Mouse (Mus musculus) MEL (cell line): ENCODE data around the gene Rbms2. TPM values are rescaled to one million over a fixed set of nuclear protein-coding genes. Genes with fewer than 3 reads are reported as not detected.

Experiments used
- DNase-seq: peaks from one replicate; pipeline ENCODE4 v3.0.0; 2011; ENCODE audit warnings: low read depth, low spot score
- H3K27ac ChIP-seq: 2 replicates; pipeline ENCODE4 v1.5.1; 2012; ENCODE audit warnings: low read depth, mild to moderate bottlenecking, control low read depth, low read length, moderate library complexity; ENCODE audit not compliant: control insufficient read depth
- H3K27me3 ChIP-seq, 2 experiments: fragments of 150-350 bp in 1 of 2; sonication (generic) in 1 of 2; 2 replicates each; pipeline ENCODE4 v1.6.1; 2012; ENCODE audit warnings: low read length in 2 of 2, mild to moderate bottlenecking in 2 of 2, improper control_type of control experiment in 1 of 2, moderate library complexity in 1 of 2; ENCODE audit not compliant: insufficient read depth in 2 of 2, control insufficient read depth in 1 of 2
- H3K36me3 ChIP-seq, 2 experiments: 2 replicates each; pipeline ENCODE4 v1.6.1; 2012 to 2014; ENCODE audit warnings: low read length in 2 of 2, improper control_type of control experiment in 1 of 2, inconsistent platforms in 1 of 2, mild to moderate bottlenecking in 1 of 2; ENCODE audit not compliant: insufficient read depth in 2 of 2, control insufficient read depth in 1 of 2
- H3K4me1 ChIP-seq, 2 experiments: fragments of 150-350 bp in 1 of 2; sonication (generic) in 1 of 2; 2 replicates each; pipeline ENCODE4 v1.6.1; 2012; ENCODE audit warnings: low read length in 2 of 2, improper control_type of control experiment in 1 of 2, mild to moderate bottlenecking in 1 of 2; ENCODE audit not compliant: insufficient read depth in 2 of 2, control insufficient read depth in 1 of 2
- H3K4me3 ChIP-seq, 2 experiments: fragments of 150-350 bp in 1 of 2; sonication (generic) in 1 of 2; 2 replicates each; pipeline ENCODE4 v1.5.1; 2012; ENCODE audit warnings: low read depth in 2 of 2, low read length in 2 of 2, mild to moderate bottlenecking in 2 of 2, moderate library complexity in 2 of 2, control low read depth in 1 of 2, improper control_type of control experiment in 1 of 2; ENCODE audit not compliant: control insufficient read depth in 1 of 2, insufficient read depth in 1 of 2
- H3K79me2 ChIP-seq: 2 replicates; pipeline ENCODE4 v1.6.1; 2012; ENCODE audit warnings: mild to moderate bottlenecking, low read length, moderate library complexity; ENCODE audit not compliant: control insufficient read depth, poor library complexity, insufficient read depth
- H3K9ac ChIP-seq: 2 replicates; pipeline ENCODE4 v1.6.1; 2012; ENCODE audit warnings: low read depth, mild to moderate bottlenecking, control low read depth, low read length, moderate library complexity; ENCODE audit not compliant: control insufficient read depth, poor library complexity, severe bottlenecking
- H3K9me3 ChIP-seq: fragments of 150-350 bp; sonication (generic); replicated peaks from 2 replicates; pipeline ENCODE4 v1.6.1; 2012; ENCODE audit warnings: mild to moderate bottlenecking, low read length, improper control_type of control experiment, moderate library complexity; ENCODE audit not compliant: insufficient read depth
- CHD1 ChIP-seq: IDR thresholded peaks from 2 replicates; pipeline ENCODE4 v1.6.1; 2012; ENCODE audit warnings: low read depth, mild to moderate bottlenecking, inconsistent platforms, low read length, improper control_type of control experiment
- CTCF ChIP-seq, 3 experiments: IDR thresholded peaks in 2 of 3; conservative IDR thresholded peaks in 1 of 3; 2 replicates each; pipeline ENCODE4 v1.5.1; 2011 to 2012; ENCODE audit warnings: low read length in 3 of 3, low read depth in 2 of 3, mild to moderate bottlenecking in 2 of 3, improper control_type of control experiment in 1 of 3, inconsistent platforms in 1 of 3, mixed read lengths in 1 of 3, moderate library complexity in 1 of 3; ENCODE audit not compliant: control insufficient read depth in 1 of 3, insufficient read depth in 1 of 3, poor library complexity in 1 of 3, severe bottlenecking in 1 of 3
- E2F4 ChIP-seq: IDR thresholded peaks from 2 replicates; pipeline ENCODE4 v1.6.1; 2011; ENCODE audit warnings: low read depth, low read length, improper control_type of control experiment, borderline replicate concordance
- ELF1 ChIP-seq: IDR thresholded peaks from 2 replicates; pipeline ENCODE4 v1.6.1; 2014; ENCODE audit warnings: low read depth, mild to moderate bottlenecking, inconsistent platforms, low read length, improper control_type of control experiment, moderate library complexity
- EP300 ChIP-seq, 2 experiments: IDR thresholded peaks; 2 replicates each; pipeline ENCODE4 v1.6.1; 2011; ENCODE audit warnings: improper control_type of control experiment in 2 of 2, low read length in 2 of 2, low read depth in 1 of 2, mild to moderate bottlenecking in 1 of 2
- GABPA ChIP-seq: IDR thresholded peaks from 2 replicates; pipeline ENCODE4 v1.6.1; 2012; ENCODE audit warnings: low read depth, mild to moderate bottlenecking, inconsistent platforms, low read length, improper control_type of control experiment, moderate library complexity
- GATA1 ChIP-seq: IDR thresholded peaks from 2 replicates; pipeline ENCODE4 v1.6.1; 2011; ENCODE audit warnings: low read depth, low read length, improper control_type of control experiment
- HCFC1 ChIP-seq: IDR thresholded peaks from 2 replicates; pipeline ENCODE4 v1.6.1; 2012; ENCODE audit warnings: low read depth, mild to moderate bottlenecking, inconsistent platforms, low read length, improper control_type of control experiment, moderate library complexity
- KAT2A ChIP-seq: conservative IDR thresholded peaks from 2 replicates; pipeline ENCODE4 v1.6.1; 2012; ENCODE audit warnings: low read depth, low read length, improper control_type of control experiment, inconsistent platforms
- MAX ChIP-seq: IDR thresholded peaks from 2 replicates; pipeline ENCODE4 v1.6.1; 2011; ENCODE audit warnings: low read length, improper control_type of control experiment
- MXI1 ChIP-seq: IDR thresholded peaks from 2 replicates; pipeline ENCODE4 v1.6.1; 2011; ENCODE audit warnings: mild to moderate bottlenecking, low read depth, low read length, improper control_type of control experiment
- MYC ChIP-seq: IDR thresholded peaks from 2 replicates; pipeline ENCODE4 v1.6.1; 2011; ENCODE audit warnings: low read depth, mild to moderate bottlenecking, low read length, improper control_type of control experiment, moderate library complexity
- NRF1 ChIP-seq: IDR thresholded peaks from 2 replicates; pipeline ENCODE4 v1.6.1; 2014; ENCODE audit warnings: low read depth, mild to moderate bottlenecking, inconsistent platforms, low read length, improper control_type of control experiment, moderate library complexity; ENCODE audit not compliant: poor library complexity, insufficient read depth, severe bottlenecking
- POLR2A ChIP-seq, 2 experiments: IDR thresholded peaks; 2 replicates each; pipeline ENCODE4 v1.6.1; 2011 to 2012; ENCODE audit warnings: low read length in 2 of 2, mild to moderate bottlenecking in 2 of 2, control low read depth in 1 of 2, improper control_type of control experiment in 1 of 2, low read depth in 1 of 2, moderate library complexity in 1 of 2; ENCODE audit not compliant: control insufficient read depth in 1 of 2, insufficient read depth in 1 of 2, poor library complexity in 1 of 2
- POLR2AphosphoS2 ChIP-seq: IDR thresholded peaks from 2 replicates; pipeline ENCODE4 v1.6.1; 2011; ENCODE audit warnings: low read length, improper control_type of control experiment
- POLR2AphosphoS5 ChIP-seq: IDR thresholded peaks from 2 replicates; pipeline ENCODE4 v1.6.1; 2012; ENCODE audit warnings: low read depth, borderline replicate concordance, mild to moderate bottlenecking, inconsistent platforms, low read length, moderate library complexity, mixed read lengths
- RAD21 ChIP-seq: IDR thresholded peaks from 2 replicates; pipeline ENCODE4 v1.6.1; 2011; ENCODE audit warnings: mild to moderate bottlenecking, low read depth, low read length, improper control_type of control experiment
- TBP ChIP-seq: IDR thresholded peaks from 2 replicates; pipeline ENCODE4 v1.8.0; 2011; ENCODE audit warnings: low read depth, low read length, improper control_type of control experiment
- UBTF ChIP-seq: IDR thresholded peaks from 2 replicates; pipeline ENCODE4 v1.6.1; 2012; ENCODE audit warnings: low read depth, mild to moderate bottlenecking, inconsistent platforms, low read length, improper control_type of control experiment, moderate library complexity, borderline replicate concordance; ENCODE audit not compliant: insufficient read depth
- USF1 ChIP-seq: IDR thresholded peaks from 2 replicates; pipeline ENCODE4 v1.6.1; 2014; ENCODE audit warnings: low read depth, mild to moderate bottlenecking, inconsistent platforms, low read length, improper control_type of control experiment, moderate library complexity
- ZMIZ1 ChIP-seq: IDR thresholded peaks from 2 replicates; pipeline ENCODE4 v1.6.1; 2012; ENCODE audit warnings: low read depth, mild to moderate bottlenecking, inconsistent platforms, low read length, improper control_type of control experiment, moderate library complexity
- polyA plus RNA-seq, 2 experiments: library from polyadenylated mRNA; stranded (reverse) in 1 of 2; unstranded in 1 of 2; fragments of >175 nt in 1 of 2; fragments of >200 nt in 1 of 2; gene quantifications; 2 replicates each; pipeline versions ENCODE4 v1.2.1 to v1.2.4; 2012; ENCODE audit warnings: low replicate concordance in 2 of 2, low read depth in 1 of 2; ENCODE audit not compliant: insufficient read length in 2 of 2, insufficient read depth in 1 of 2, missing spikeins in 1 of 2
- total RNA-seq: library from RNA; depleted of rRNA; stranded (reverse); fragments of 300-350 nt; gene quantifications from 2 replicates; pipeline ENCODE4 v1.2.3, GENCODE M21; 2012

The Rbms2 gene
- total and polyA plus RNA-seq, 3 experiments, result 5.1 to 23.5 TPM; not detected in 1

GRCm38 (mm10) chr10:128185277-128185940 lies 5.3 kb upstream of the Rbms2 start:
- Histone ChIP-seq H3K9ac (no peak overlapping the region), H3K9me3 (no peaks in the 10 kb centered on the region), H3K36me3 (peaks cover 0 to 13% of the 10 kb centered on the region in 2 experiments; a peak in 2 of 4 replicates), H3K4me1 (peaks cover 0 to 14% of the 10 kb centered on the region in 2 experiments; a peak in 3 of 4 replicates), H3K27ac (peak overlapping the region; percentile 35; the same call in 1 of the 2 replicates), H3K4me3 (no peak overlapping the region), H3K79me2 (no peaks in the 10 kb centered on the region), H3K27me3 (no peaks in the 10 kb centered on the region)
- TF ChIP-seq MXI1 (0 out of 2 replicates have a peak, but pooled peaks have one; percentile 20), HCFC1 (no peak), TBP (no peak), POLR2A (IDR thresholded peaks at IDR 0.05; ENCODE audit: control insufficient read depth in 1 of 2, insufficient read depth in 1 of 2, low read depth in 1 of 2, low read length in 2 of 2, poor library complexity in 1 of 2) (no peak), CHD1 (no peak), CTCF (IDR thresholded peaks at IDR 0.05 in 2 of 3, conservative IDR thresholded peaks at IDR 0.05 in 1 of 3; ENCODE audit: control insufficient read depth in 1 of 3, insufficient read depth in 1 of 3, low read depth in 2 of 3, low read length in 3 of 3, poor library complexity in 1 of 3, severe bottlenecking in 1 of 3) (no peak), MAX (peak; percentile 33; the same call in 1 of the 2 replicates), POLR2AphosphoS5 (no peak), MYC (peak; percentile 20; the same call in 1 of the 2 replicates), USF1 (no peak), EP300 (IDR thresholded peaks at IDR 0.05; ENCODE audit: low read depth in 1 of 2, low read length in 2 of 2) (0 out of 4 replicates have a peak, but pooled peaks of 1 of the 2 experiments have one; percentile 21), ELF1 (no peak), NRF1 (no peak), RAD21 (no peak), GABPA (no peak), E2F4 (no peak), POLR2AphosphoS2 (no peak), ZMIZ1 (no peak), KAT2A (no peak), UBTF (no peak)
- peak; percentile 60 for DNase-seq

- no peak overlapping the region for H3K9ac ChIP-seq
- H3K27me3 ChIP-seq, result no peaks in the 10 kb centered on the region
- peaks cover 0 to 13% of the 10 kb centered on the region in 2 experiments; a peak in 2 of 4 replicates for H3K36me3 ChIP-seq
- H3K4me1 ChIP-seq, result peaks cover 0 to 14% of the 10 kb centered on the region in 2 experiments; a peak in 3 of 4 replicates
- H3K27ac ChIP-seq, result no peak overlapping the region
- TF ChIP-seq GATA1, result no peak
- TF ChIP-seq, all 39 proteins: peak for 0
- Histone ChIP-seq H3K9me3 (no peaks in the 10 kb centered on the region), H3K4me3 (no peak overlapping the region), H3K79me2 (no peaks in the 10 kb centered on the region)
- no peak for DNase-seq
These were observed 4.2 kb upstream of the Rbms2 start for GRCm38 (mm10) chr10:128184296-128184695.
